Mouse (Mus musculus) lung, adult 2 months (tissue): Measurements from ENCODE around the gene Cecr2. TPM values are rescaled to one million over a fixed set of nuclear protein-coding genes. Genes with fewer than 3 reads are reported as not detected.

Experiments
- DNase-seq: peaks from one replicate; pipeline ENCODE4 v3.0.0; 2022
- H3K4me1 ChIP-seq: fragments of 200-500 bp; 2 replicates; pipeline ENCODE4 v1.6.1; 2011; ENCODE audit warnings: low read length; ENCODE audit not compliant: control insufficient read depth, insufficient read depth
- H3K4me3 ChIP-seq: fragments of 200-500 bp; replicated peaks from 2 replicates; pipeline ENCODE3; 2011; ENCODE audit warnings: low read depth, mild to moderate bottlenecking, control low read depth, low read length; ENCODE audit errors: extremely low read depth
- CTCF ChIP-seq: fragments of 200-500 bp; IDR thresholded peaks from 2 replicates; pipeline ENCODE4 v1.5.1; 2011; ENCODE audit warnings: mild to moderate bottlenecking, low read length, control low read depth; ENCODE audit not compliant: insufficient read depth
- POLR2A ChIP-seq: fragments of 200-500 bp; IDR thresholded peaks from 2 replicates; pipeline ENCODE4 v1.6.1; 2011; ENCODE audit warnings: low read depth, mild to moderate bottlenecking, control low read depth, low read length, borderline replicate concordance; ENCODE audit errors: extremely low read depth
- WGBS: fragments of 180-500 bp; shearing (Covaris S2); methylation state at CpG from one replicate; pipeline ENCODE4 v1.1.7; 2018; 5-methylcytosine and 5-hydroxymethylcytosine counted together
- polyA plus RNA-seq: library from polyadenylated mRNA; depleted of rRNA; stranded (reverse); fragments of >200 nt; gene quantifications from 2 replicates; pipeline ENCODE4 v1.2.3, GENCODE M21; 2012

Cecr2 gene
- polyA plus RNA-seq, 1 experiment: 6.4 TPM

DNA sequence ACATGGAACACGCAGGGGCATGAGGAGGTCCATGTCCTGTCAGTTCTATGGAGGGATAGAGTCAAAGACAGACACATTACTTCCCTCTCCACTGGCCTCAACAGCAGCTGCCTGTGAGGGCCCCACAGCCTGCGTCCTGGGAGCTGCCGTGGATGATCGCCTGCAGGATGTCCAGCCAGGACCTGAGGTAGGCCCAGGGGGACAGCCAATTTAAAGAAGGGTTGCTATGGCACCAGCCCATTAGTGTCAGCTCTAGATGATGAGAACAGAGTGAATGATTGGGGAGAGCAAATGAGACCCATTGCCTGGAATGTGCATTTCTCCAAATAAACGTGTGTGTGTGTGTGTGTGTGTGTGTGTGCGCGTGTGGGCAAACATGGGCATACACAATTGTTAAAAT is 118.2 kb downstream of the Cecr2 start:
- TF ChIP-seq CTCF: no peak
- TF ChIP-seq POLR2A: no peak
- DNase-seq: no peak
- H3K4me1 ChIP-seq: no peaks in the 10 kb centered on the region
- WGBS: 77% methylated on average over 7 of the region's 7 CpGs
- no peak overlapping the region for H3K4me3 ChIP-seq

DNA sequence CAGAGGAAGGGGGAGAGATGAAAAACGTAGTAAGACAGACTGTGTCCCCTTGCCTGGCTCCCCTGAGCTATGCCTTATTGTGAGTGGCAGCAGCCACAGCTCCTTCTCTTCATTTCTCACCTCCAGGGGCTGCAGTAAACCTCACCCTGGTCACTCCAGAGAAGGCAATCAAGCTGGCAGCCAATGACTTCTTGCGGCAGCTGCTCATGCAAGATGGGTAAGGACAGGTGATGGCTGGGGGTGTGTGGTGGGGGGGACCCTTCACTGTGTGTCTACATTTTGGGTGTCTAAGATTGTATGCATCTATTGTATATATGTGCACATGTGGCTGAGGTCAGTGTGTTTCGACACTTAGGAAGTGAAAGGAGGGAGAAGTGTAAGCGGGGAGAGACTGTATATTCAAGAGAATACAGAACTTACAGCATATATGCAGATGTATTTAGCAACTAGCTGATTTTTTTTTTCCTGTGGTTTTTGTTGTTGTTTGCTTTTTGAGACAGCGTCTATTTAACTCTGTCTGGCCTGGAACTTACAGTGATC is 122.0 kb downstream of the Cecr2 start:
- 69% methylated on average over 5 of the region's 5 CpGs for WGBS
- Histone ChIP-seq H3K4me3 (no peak overlapping the region), H3K4me1 (no peaks in the 10 kb centered on the region)
- TF ChIP-seq POLR2A (no peak), CTCF (no peak)
- no peak for DNase-seq

DNA sequence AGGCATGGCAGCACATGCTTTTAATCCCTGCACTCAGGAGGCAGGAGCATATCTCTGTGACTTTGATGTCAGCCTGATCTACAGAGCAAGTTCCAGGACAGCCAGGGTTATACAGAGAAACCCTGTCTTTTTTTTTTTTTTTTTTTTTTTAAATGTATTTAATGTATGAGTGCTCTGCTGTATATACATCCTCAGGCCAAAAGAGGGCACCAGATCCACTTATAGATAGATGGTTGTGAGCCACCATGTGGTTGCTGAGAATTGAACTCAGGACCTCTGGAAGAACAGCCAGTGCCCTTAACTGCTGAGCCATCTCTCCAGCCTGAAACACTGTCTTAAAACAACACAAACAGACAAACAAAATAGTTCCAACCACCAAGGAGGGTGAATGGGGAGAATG is 122.7 kb downstream of the Cecr2 start:
- DNase-seq: no peak
- Histone ChIP-seq H3K4me3 (no peak overlapping the region), H3K4me1 (no peaks in the 10 kb centered on the region)
- no peak for TF ChIP-seq POLR2A

DNA sequence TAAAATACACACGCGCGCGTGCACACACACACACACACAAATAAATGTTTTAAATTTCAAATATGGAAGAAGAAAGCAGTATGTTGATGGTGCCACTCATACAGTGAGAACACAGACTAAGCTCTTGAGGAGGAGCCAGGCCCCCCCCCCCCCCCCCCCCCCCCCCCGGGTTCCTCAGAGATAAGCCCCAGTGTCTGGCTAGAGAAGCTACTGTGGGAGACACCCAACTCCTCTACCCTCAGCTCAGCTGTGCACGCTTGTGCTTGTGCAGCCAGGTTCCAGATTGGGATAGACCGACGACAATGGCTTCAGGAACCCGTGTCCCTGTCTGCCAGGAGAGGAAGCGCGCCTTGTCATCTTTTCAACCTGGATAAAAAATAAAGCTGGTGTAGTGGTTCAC is 124.0 kb downstream of the Cecr2 start:
- WGBS: 83% methylated on average over 11 of the region's 11 CpGs
- TF ChIP-seq POLR2A: no peak
- TF ChIP-seq CTCF: no peak
- Histone ChIP-seq H3K4me1 (no peaks in the 10 kb centered on the region), H3K4me3 (no peak overlapping the region)
- no peak for DNase-seq

DNA sequence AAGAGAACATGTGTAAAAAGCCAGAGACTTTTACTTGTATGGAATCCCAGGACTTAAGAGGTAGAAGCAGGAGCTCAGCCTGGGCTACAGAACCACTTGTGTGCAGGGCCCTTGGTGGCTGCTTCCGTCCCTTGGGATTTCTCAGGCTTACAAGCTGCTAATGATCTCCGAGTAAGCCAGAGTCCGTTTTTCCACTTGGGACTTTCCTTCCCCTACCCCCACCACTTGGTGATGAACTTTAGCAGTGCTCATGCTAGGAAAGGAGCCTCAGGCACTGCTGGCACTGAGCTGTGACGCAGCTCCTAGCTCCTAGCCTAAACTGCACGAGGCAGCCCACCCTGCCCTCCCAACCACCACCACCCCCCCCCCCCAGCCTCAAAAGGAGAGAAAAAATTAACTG is 124.5 kb downstream of the Cecr2 start:
- no peaks in the 10 kb centered on the region for H3K4me1 ChIP-seq
- TF ChIP-seq POLR2A: no peak
- no peak for TF ChIP-seq CTCF
- DNase-seq: no peak
- 62% methylated on average over 5 of the region's 5 CpGs for WGBS
- H3K4me3 ChIP-seq: no peak overlapping the region

DNA sequence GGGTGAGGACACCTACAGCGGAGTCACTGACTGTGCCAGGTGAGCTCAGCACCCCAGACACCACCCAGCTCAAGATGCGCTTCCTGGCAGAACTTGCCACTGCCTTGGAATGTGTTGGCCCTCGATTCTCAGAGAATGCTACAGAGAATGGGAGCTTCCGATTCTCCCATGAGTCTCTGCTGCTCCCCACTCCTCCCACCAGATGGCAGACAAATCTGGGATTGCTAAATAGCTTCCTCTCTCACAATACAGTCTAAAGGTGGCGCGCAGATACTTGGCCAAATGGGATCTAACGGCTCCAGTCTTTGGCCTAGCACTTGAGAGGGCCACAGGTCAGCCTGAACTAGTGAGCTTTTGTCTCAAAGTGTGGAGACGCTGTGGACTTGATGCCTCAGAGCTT is 126.8 kb downstream of the Cecr2 start:
- H3K4me3 ChIP-seq: no peak overlapping the region
- WGBS: 75% methylated on average over 8 of the region's 8 CpGs
- no peaks in the 10 kb centered on the region for H3K4me1 ChIP-seq

DNA sequence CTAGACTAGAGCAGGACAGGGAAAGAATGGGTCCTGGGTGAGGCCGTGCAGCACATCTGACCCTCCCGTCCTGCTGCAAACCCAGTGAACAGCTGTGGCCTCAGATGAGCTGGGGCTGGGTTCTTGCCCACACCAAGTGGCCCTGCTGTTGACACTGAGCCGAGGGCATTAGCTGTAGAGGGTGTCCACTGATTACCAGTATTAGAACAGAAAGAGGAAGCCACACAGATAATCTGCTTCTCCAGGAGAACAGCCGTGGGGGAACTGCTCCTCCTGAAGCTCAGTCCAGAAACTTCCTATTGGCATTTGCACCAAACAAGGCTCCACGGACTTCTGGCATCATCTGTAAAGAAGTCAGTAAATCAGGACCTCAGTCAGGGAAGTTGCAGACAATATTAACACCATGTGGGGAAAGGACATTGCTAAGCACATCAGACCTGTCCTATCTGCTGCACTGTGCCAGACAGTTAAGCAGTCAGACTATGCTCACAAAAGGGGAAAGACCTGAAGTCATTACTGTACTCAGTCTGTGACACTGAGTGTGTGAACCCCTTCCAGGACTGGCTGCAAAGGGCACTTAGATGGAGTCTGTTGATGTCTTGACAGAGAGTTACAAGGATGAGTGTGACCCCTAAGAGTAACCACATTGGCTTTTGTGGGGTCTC is 129.4 kb downstream of the Cecr2 start:
- WGBS: 70% methylated on average over 5 of the region's 5 CpGs
- H3K4me1 ChIP-seq: no peaks in the 10 kb centered on the region
- H3K4me3 ChIP-seq: no peak overlapping the region
- no peak for DNase-seq
- TF ChIP-seq POLR2A (no peak), CTCF (no peak)

More for the DNA sequence above, 126.8 kb downstream of the Cecr2 start:
- 0 out of 2 replicates have a peak, but pooled peaks have one; percentile 4 for TF ChIP-seq CTCF
- TF ChIP-seq POLR2A: no peak
- DNase-seq: no peak

DNA sequence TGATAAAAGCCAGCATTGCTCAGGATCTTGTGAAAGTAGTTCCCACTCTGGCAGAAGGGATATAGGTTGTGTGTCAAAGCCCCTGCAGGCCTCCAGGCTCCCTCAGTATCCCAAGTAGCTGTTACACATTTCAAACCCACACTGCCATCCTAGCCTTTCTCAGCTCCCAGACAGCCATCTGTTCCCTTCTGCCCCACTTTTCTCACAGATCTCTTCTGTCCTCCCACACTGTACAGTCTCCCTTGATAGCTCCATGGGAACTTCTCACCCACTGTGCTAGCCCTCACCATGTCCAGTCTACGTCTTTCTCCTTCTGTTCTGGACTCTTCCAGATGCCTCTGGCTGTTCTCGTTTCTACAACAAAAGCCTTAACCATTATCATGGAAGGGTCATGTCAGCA is 129.9 kb downstream of the Cecr2 start:
- no peak overlapping the region for H3K4me3 ChIP-seq
- H3K4me1 ChIP-seq: no peaks in the 10 kb centered on the region
- 86% methylated on average over 2 of the region's 2 CpGs for WGBS
- no peak for TF ChIP-seq POLR2A
- no peak for TF ChIP-seq CTCF
- DNase-seq: no peak

DNA sequence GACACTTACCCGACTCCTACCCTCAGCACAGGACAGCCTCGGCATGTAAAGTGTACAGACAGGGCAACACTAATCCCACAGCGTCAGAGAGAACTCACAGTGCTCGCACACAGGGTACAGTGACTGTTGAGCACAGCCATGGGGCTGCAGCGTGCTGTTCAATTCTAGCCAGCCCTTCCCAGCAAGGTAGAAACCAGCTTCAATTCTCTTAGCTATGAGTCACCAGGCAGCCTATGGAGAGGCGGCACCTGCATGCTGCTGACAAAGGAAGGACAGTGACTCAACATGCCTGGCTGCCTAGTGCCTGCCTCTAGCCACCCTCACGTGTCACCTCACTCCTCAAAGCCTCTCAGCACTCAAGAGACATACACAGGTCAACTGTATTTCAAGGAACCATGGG is 131.8 kb downstream of the Cecr2 start:
- no peaks in the 10 kb centered on the region for H3K4me1 ChIP-seq
- H3K4me3 ChIP-seq: no peak overlapping the region
- DNase-seq: no peak
- TF ChIP-seq POLR2A (no peak), CTCF (no peak)
- WGBS: 81% methylated on average over 7 of the region's 7 CpGs

DNA sequence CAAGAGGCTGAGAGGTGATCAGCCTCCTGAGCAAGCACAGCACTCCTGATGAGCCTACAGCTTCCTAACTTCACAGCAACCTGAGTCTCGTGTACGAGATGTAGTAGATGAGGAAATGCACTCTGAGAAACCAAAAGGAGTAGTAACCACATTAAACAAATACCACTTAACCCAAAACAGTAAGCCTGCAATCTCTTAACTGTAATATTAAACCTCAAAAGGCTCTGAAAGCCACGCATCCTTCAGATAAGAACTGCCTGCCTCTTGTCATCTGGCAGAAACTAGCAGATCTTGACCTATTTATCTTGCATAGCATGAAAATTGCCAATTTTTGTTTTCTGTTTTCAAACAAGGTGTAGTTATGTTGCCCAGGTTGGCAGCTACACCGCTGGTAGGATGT is 132.7 kb downstream of the Cecr2 start:
- no peaks in the 10 kb centered on the region for H3K4me1 ChIP-seq
- WGBS: 72% methylated on average over 4 of the region's 4 CpGs
- no peak overlapping the region for H3K4me3 ChIP-seq
- no peak for TF ChIP-seq POLR2A
- no peak for TF ChIP-seq CTCF
- DNase-seq: no peak

DNA sequence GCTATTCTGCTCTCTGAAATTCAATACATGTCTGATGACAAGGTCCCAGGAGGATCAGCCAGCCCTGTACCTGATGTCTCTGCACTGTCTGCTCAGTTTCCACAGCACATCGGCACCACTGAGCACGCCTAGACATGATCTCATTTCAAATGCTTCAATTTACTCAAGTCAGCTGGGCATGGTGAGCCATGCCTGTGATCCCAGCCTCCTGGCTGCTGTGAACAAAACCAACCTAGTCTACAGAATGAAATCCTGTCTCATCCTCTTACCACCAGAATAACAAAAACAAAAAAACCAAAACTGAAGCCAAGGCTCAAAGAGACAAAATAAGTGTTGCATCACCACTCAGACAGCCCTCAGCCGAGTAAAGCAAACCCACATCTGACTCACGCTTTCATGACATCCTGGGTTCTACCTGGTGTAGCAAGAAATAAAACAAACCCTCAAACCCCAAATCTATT is 133.4 kb downstream of the Cecr2 start:
- Histone ChIP-seq H3K4me1 (no peaks in the 10 kb centered on the region), H3K4me3 (no peak overlapping the region)
- no peak for TF ChIP-seq CTCF
- no peak for TF ChIP-seq POLR2A
- WGBS: 81% methylated on average over 4 of the region's 4 CpGs
- DNase-seq: no peak
